7 mouse cellular contexts compared by ENCODE assay signal in the genomic region with DNA sequence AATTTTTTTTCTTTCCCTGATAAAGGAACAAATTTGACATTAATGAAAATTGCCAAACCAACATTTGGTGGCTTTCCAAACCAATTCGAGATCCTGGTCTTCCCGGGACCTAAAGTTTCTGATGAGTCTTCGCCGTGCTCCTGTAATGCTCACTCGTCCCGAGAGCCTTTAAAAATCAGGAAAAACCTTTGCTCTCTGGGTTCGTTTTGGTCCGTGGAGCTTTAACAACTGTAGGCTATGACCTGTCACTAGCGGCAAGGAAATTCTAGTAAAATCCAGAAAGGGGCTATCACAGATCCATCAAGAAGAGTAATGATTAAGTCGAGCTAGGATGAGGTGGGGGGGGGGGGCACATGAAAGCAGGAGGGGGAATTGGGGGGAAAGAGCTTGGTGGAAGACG. TPM values are rescaled to one million over a fixed set of nuclear protein-coding genes. Genes with fewer than 3 reads are reported as not detected.
DNase-seq lines count a peak whose midpoint lies in the region; ATAC-seq lines count a peak whose summit lies in the region.

No protein-coding gene starts in this region.

- no peaks in the 10 kb centered on the region for H3K4me1 ChIP-seq in neural tube, embryonic 11.5 days (ENCODE audit: control insufficient read depth, insufficient read depth, low read length)
- peaks cover 8% of the 10 kb centered on the region for H3K4me1 ChIP-seq in forebrain, embryonic 12.5 days
- peaks cover 7% of the 10 kb centered on the region; the same call in 1 of the 2 replicates for H3K4me1 ChIP-seq in limb, embryonic 12.5 days (replicated peaks)
- no peaks in the 10 kb centered on the region for H3K4me1 ChIP-seq in stomach, embryonic 15.5 days

- peak overlapping the region; percentile 76 for H3K27ac ChIP-seq in neural tube, embryonic 11.5 days (ENCODE audit: low read depth, low read length)
- peak overlapping the region; percentile 85 for H3K27ac ChIP-seq in forebrain, embryonic 12.5 days
- H3K27ac ChIP-seq in limb, embryonic 12.5 days, result peak overlapping the region; percentile 89
- H3K27ac ChIP-seq in stomach, embryonic 15.5 days, result peak overlapping the region; percentile 85

- peak overlapping the region; percentile 52 for H3K4me2 ChIP-seq in neural tube, embryonic 11.5 days (ENCODE audit: low read depth)
- peak overlapping the region; percentile 73 for H3K4me2 ChIP-seq in forebrain, embryonic 12.5 days
- H3K4me2 ChIP-seq in limb, embryonic 12.5 days, result peak overlapping the region; percentile 71
- H3K4me2 ChIP-seq in stomach, embryonic 15.5 days, result peak overlapping the region; percentile 60

- peak overlapping the region; percentile 81 for H3K9ac ChIP-seq in neural tube, embryonic 11.5 days (ENCODE audit: low read length)
- H3K9ac ChIP-seq in forebrain, embryonic 12.5 days, result peak overlapping the region; percentile 85
- peak overlapping the region; percentile 80 for H3K9ac ChIP-seq in limb, embryonic 12.5 days (replicated peaks)
- H3K9ac ChIP-seq in stomach, embryonic 15.5 days, result peak overlapping the region; percentile 69

- no peaks in the 10 kb centered on the region for H3K9me3 ChIP-seq in neural tube, embryonic 11.5 days (ENCODE audit: control insufficient read depth, low read length)
- H3K9me3 ChIP-seq in forebrain, embryonic 12.5 days, result no peaks in the 10 kb centered on the region
- no peaks in the 10 kb centered on the region for H3K9me3 ChIP-seq in limb, embryonic 12.5 days
- no peaks in the 10 kb centered on the region for H3K9me3 ChIP-seq in stomach, embryonic 15.5 days

- no peak for DNase-seq in neural tube, embryonic 11.5 days (ENCODE audit: low spot score)
- DNase-seq in neural tube, embryonic 10.5 days (ENCODE audit: extremely low spot score, low spot score), result no peak
- DNase-seq in layer of hippocampus, postnatal 10 days (ENCODE audit: low spot score in 2 of 2), result no peak
- DNase-seq in urinary bladder, adult 2 months (ENCODE audit: low spot score), result no peak

- 6% methylated on average over 11 of the region's 11 CpGs for WGBS in neural tube, embryonic 11.5 days
- WGBS in forebrain, embryonic 12.5 days, result 7% methylated on average over 10 of the region's 11 CpGs
- WGBS in limb, embryonic 12.5 days, result 5% methylated on average over 11 of the region's 11 CpGs
- 3% methylated on average over 11 of the region's 11 CpGs for WGBS in stomach, embryonic 15.5 days

- peak overlapping the region; percentile 75 for H3K4me3 ChIP-seq in neural tube, embryonic 11.5 days (ENCODE audit: low read depth, low read length)
- H3K4me3 ChIP-seq in forebrain, embryonic 12.5 days (replicated peaks), result peak overlapping the region; percentile 73
- H3K4me3 ChIP-seq in limb, embryonic 12.5 days (replicated peaks), result peak overlapping the region; percentile 68
- H3K4me3 ChIP-seq in stomach, embryonic 15.5 days (replicated peaks), result peak overlapping the region; percentile 76

- H3K36me3 ChIP-seq in neural tube, embryonic 11.5 days (ENCODE audit: control insufficient read depth, insufficient read depth, low read length), result peaks cover 26% of the 10 kb centered on the region
- H3K36me3 ChIP-seq in forebrain, embryonic 12.5 days (replicated peaks), result peaks cover 38% of the 10 kb centered on the region
- peaks cover 42% of the 10 kb centered on the region for H3K36me3 ChIP-seq in limb, embryonic 12.5 days
- H3K36me3 ChIP-seq in stomach, embryonic 15.5 days, result peaks cover 36% of the 10 kb centered on the region

- no peaks in the 10 kb centered on the region for H3K27me3 ChIP-seq in neural tube, embryonic 11.5 days (ENCODE audit: control insufficient read depth, insufficient read depth, low read length)
- H3K27me3 ChIP-seq in forebrain, embryonic 12.5 days, result no peaks in the 10 kb centered on the region
- no peaks in the 10 kb centered on the region for H3K27me3 ChIP-seq in limb, embryonic 12.5 days
- no peaks in the 10 kb centered on the region for H3K27me3 ChIP-seq in stomach, embryonic 15.5 days (replicated peaks)

- ATAC-seq in neural tube, embryonic 11.5 days (ENCODE audit: insufficient read depth, low FRiP score, low TSS enrichment), result no peak
- ATAC-seq in forebrain, embryonic 12.5 days (ENCODE audit: low FRiP score), result no peak; the same call in 1 of the 2 replicates
- ATAC-seq in limb, embryonic 12.5 days (ENCODE audit: insufficient number of reproducible peaks, insufficient read depth, low FRiP score, low TSS enrichment, low read depth), result no peak
- ATAC-seq in stomach, embryonic 15.5 days (ENCODE audit: insufficient read depth, low FRiP score, low read depth), result no peak

RNA-seq across cellular contexts. Expression of a gene that starts 0.6 kb away (rescaled TPM):
- 147 and 150 TPM in 2 replicates for polyA plus RNA-seq in neural tube, embryonic 11.5 days (2014; fragmentation: Nextera tagmentation; extraction: Ambion mirVana)
- 154 and 178 TPM in 2 replicates for polyA plus RNA-seq in forebrain, embryonic 12.5 days (2016; fragmentation: Nextera tagmentation; extraction: Ambion mirVana)
- 179 and 210 TPM in 2 replicates for polyA plus RNA-seq in limb, embryonic 12.5 days (2016; fragmentation: Nextera tagmentation; extraction: Ambion mirVana)
- polyA plus RNA-seq in stomach, embryonic 15.5 days (2015; fragmentation: Nextera tagmentation; extraction: Ambion mirVana), result 145 and 155 TPM in 2 replicates
- 10 to 100 TPM; 54.3 to 57.4 TPM for total RNA-seq in layer of hippocampus, postnatal 10 days (2021)
- polyA plus RNA-seq in urinary bladder, adult 2 months (2012; rRNA removed), result 66.8 and 70.0 TPM in 2 replicates

RNA-seq across cellular contexts. Expression of a gene that starts 9.4 kb away (rescaled TPM):
- polyA plus RNA-seq in neural tube, embryonic 11.5 days (2014; fragmentation: Nextera tagmentation; extraction: Ambion mirVana), result 45.7 and 47.8 TPM in 2 replicates
- 57.2 and 61.2 TPM in 2 replicates for polyA plus RNA-seq in forebrain, embryonic 12.5 days (2016; fragmentation: Nextera tagmentation; extraction: Ambion mirVana)
- polyA plus RNA-seq in limb, embryonic 12.5 days (2016; fragmentation: Nextera tagmentation; extraction: Ambion mirVana), result 49.8 and 52.6 TPM in 2 replicates
- polyA plus RNA-seq in stomach, embryonic 15.5 days (2015; fragmentation: Nextera tagmentation; extraction: Ambion mirVana), result 76.0 and 89.3 TPM in 2 replicates
- total RNA-seq in layer of hippocampus, postnatal 10 days (2021), result 10 to 100 TPM; 15.0 to 17.1 TPM
- polyA plus RNA-seq in urinary bladder, adult 2 months (2012; rRNA removed), result 38.8 and 48.8 TPM in 2 replicates

RNA-seq across cellular contexts. Expression of a gene that starts 18.4 kb away (rescaled TPM):
- polyA plus RNA-seq in neural tube, embryonic 11.5 days (2014; fragmentation: Nextera tagmentation; extraction: Ambion mirVana), result 0.38 and 0.95 TPM in 2 replicates
- 0.24 and 0.36 TPM in 2 replicates for polyA plus RNA-seq in forebrain, embryonic 12.5 days (2016; fragmentation: Nextera tagmentation; extraction: Ambion mirVana)
- polyA plus RNA-seq in limb, embryonic 12.5 days (2016; fragmentation: Nextera tagmentation; extraction: Ambion mirVana), result 0.16 and 0.55 TPM in 2 replicates
- 0.37 and 0.57 TPM in 2 replicates for polyA plus RNA-seq in stomach, embryonic 15.5 days (2015; fragmentation: Nextera tagmentation; extraction: Ambion mirVana)
- total RNA-seq in layer of hippocampus, postnatal 10 days (2021), result not detected
- 0.06 TPM in 1 of 2 replicates, not detected in the other for polyA plus RNA-seq in urinary bladder, adult 2 months (2012; rRNA removed)

RNA-seq across cellular contexts. Expression of a gene that starts 29.9 kb away (rescaled TPM):
- 53.1 and 54.9 TPM in 2 replicates for polyA plus RNA-seq in neural tube, embryonic 11.5 days (2014; fragmentation: Nextera tagmentation; extraction: Ambion mirVana)
- polyA plus RNA-seq in forebrain, embryonic 12.5 days (2016; fragmentation: Nextera tagmentation; extraction: Ambion mirVana), result 56.6 and 57.3 TPM in 2 replicates
- polyA plus RNA-seq in limb, embryonic 12.5 days (2016; fragmentation: Nextera tagmentation; extraction: Ambion mirVana), result 58.5 and 64.8 TPM in 2 replicates
- 79.0 and 79.3 TPM in 2 replicates for polyA plus RNA-seq in stomach, embryonic 15.5 days (2015; fragmentation: Nextera tagmentation; extraction: Ambion mirVana)
- total RNA-seq in layer of hippocampus, postnatal 10 days (2021), result 10 to 100 TPM; 48.2 to 56.3 TPM
- polyA plus RNA-seq in urinary bladder, adult 2 months (2012; rRNA removed), result 64.3 and 66.7 TPM in 2 replicates

RNA-seq across cellular contexts. Expression of a gene that starts 52.9 kb away (rescaled TPM):
- 0.37 TPM in 1 of 2 replicates, not detected in the other for polyA plus RNA-seq in neural tube, embryonic 11.5 days (2014; fragmentation: Nextera tagmentation; extraction: Ambion mirVana)
- polyA plus RNA-seq in forebrain, embryonic 12.5 days (2016; fragmentation: Nextera tagmentation; extraction: Ambion mirVana), result 0.54 and 0.91 TPM in 2 replicates
- polyA plus RNA-seq in limb, embryonic 12.5 days (2016; fragmentation: Nextera tagmentation; extraction: Ambion mirVana), result 0.48 and 0.73 TPM in 2 replicates
- polyA plus RNA-seq in stomach, embryonic 15.5 days (2015; fragmentation: Nextera tagmentation; extraction: Ambion mirVana), result 12.5 and 15.0 TPM in 2 replicates
- total RNA-seq in layer of hippocampus, postnatal 10 days (2021), result under 1 TPM; 0.33 to 0.59 TPM
- polyA plus RNA-seq in urinary bladder, adult 2 months (2012; rRNA removed), result 0.78 and 1.2 TPM in 2 replicates
